Mouse (Mus musculus): ENCODE data around the gene Nfatc4. TPM values are rescaled to one million over a fixed set of nuclear protein-coding genes. Genes with fewer than 3 reads are reported as not detected.

Nfatc4 gene
- total RNA-seq, 4 experiments from 2014 or later, result 3.3 to 4.2 (median 3.7) TPM

GRCm38 (mm10) chr14:55852646-55853551 is 30.0 kb downstream of the Nfatc4 start:
- no peak for DNase-seq (ENCODE audit: low spot score)

GRCm38 (mm10) chr14:55853621-55854285 is 30.8 kb downstream of the Nfatc4 start, which contains the start of gene Nynrin:
Gene Nynrin (plus strand): TSS chr14:55854010.
- DNase-seq (ENCODE audit: low spot score), result peak; percentile 76

- peak; percentile 34 for DNase-seq (ENCODE audit: low spot score)
These were observed 31.6 kb downstream of the Nfatc4 start for GRCm38 (mm10) chr14:55854406-55855100.

- DNase-seq (ENCODE audit: low spot score), result peak; percentile 42
These were observed 32.2 kb downstream of the Nfatc4 start for GRCm38 (mm10) chr14:55855101-55855561.

- peak; percentile 27 for DNase-seq (ENCODE audit: low spot score)
These were observed 34.6 kb downstream of the Nfatc4 start for GRCm38 (mm10) chr14:55857588-55857987.

GRCm38 (mm10) chr14:55862186-55862585 is 39.2 kb downstream of the Nfatc4 start:
- no peak for DNase-seq (ENCODE audit: low spot score)

GRCm38 (mm10) chr14:55862970-55863369 is 40.0 kb downstream of the Nfatc4 start:
- no peak for DNase-seq (ENCODE audit: low spot score)

- peak; percentile 78 for DNase-seq (ENCODE audit: low spot score)
These were observed 40.8 kb downstream of the Nfatc4 start for GRCm38 (mm10) chr14:55863773-55864172.

GRCm38 (mm10) chr14:55866962-55867361 is 44.0 kb downstream of the Nfatc4 start:
- peak; percentile 73 for DNase-seq (ENCODE audit: low spot score)

- no peak for DNase-seq (ENCODE audit: low spot score)
These were observed 45.5 kb downstream of the Nfatc4 start for GRCm38 (mm10) chr14:55868230-55869026.

GRCm38 (mm10) chr14:55869538-55869937 is 46.6 kb downstream of the Nfatc4 start:
- no peak for DNase-seq (ENCODE audit: low spot score)

GRCm38 (mm10) chr14:55872039-55872438 is 49.1 kb downstream of the Nfatc4 start:
- no peak for DNase-seq (ENCODE audit: low spot score)

GRCm38 (mm10) chr14:55872551-55872950 is 49.6 kb downstream of the Nfatc4 start:
- DNase-seq (ENCODE audit: low spot score), result no peak

GRCm38 (mm10) chr14:55873242-55873713 is 50.3 kb downstream of the Nfatc4 start:
- DNase-seq (ENCODE audit: low spot score), result no peak

- DNase-seq (ENCODE audit: low spot score), result peak; percentile 78
These were observed 51.1 kb downstream of the Nfatc4 start for GRCm38 (mm10) chr14:55873714-55874683.

GRCm38 (mm10) chr14:55877469-55878315 is 54.7 kb downstream of the Nfatc4 start:
- no peak for DNase-seq (ENCODE audit: low spot score)

- no peak for DNase-seq (ENCODE audit: low spot score)
These were observed 55.5 kb downstream of the Nfatc4 start for GRCm38 (mm10) chr14:55878316-55878940.

- peak; percentile 55 for DNase-seq (ENCODE audit: low spot score)
These were observed 56.7 kb downstream of the Nfatc4 start for GRCm38 (mm10) chr14:55879623-55880022.
